Mouse (Mus musculus) spleen, adult 2 months (tissue): Measurements from ENCODE around the gene Tet2. TPM values are rescaled to one million over a fixed set of nuclear protein-coding genes. Genes with fewer than 3 reads are reported as not detected.
"Not testable (repeated sequence)": the region's sequence is repeated elsewhere in the genome, so short reads cannot be mapped to it uniquely, and the experiment has no call there.

Source experiments
- DNase-seq, 2 experiments: peaks; one replicate each; pipeline versions ENCODE4 v3.0.0 to v3.0.0-alpha.2; 2012 to 2021; ENCODE audit warnings: low spot score in 2 of 2, low read depth in 1 of 2
- H3K27ac ChIP-seq: fragments of 200-500 bp; 2 replicates; pipeline ENCODE4 v1.5.1; 2012; ENCODE audit warnings: low read length, inconsistent platforms; ENCODE audit not compliant: insufficient read depth
- H3K27me3 ChIP-seq: fragments of 200-500 bp; 2 replicates; pipeline ENCODE4 v1.6.1; 2012; ENCODE audit warnings: mild to moderate bottlenecking, moderate library complexity, low read length, inconsistent platforms; ENCODE audit not compliant: control insufficient read depth, insufficient read depth
- H3K36me3 ChIP-seq: fragments of 200-500 bp; 2 replicates; pipeline ENCODE4 v1.6.1; 2012; ENCODE audit warnings: mild to moderate bottlenecking, low read length, inconsistent platforms; ENCODE audit not compliant: control insufficient read depth, insufficient read depth
- H3K4me1 ChIP-seq: fragments of 200-500 bp; 2 replicates; pipeline ENCODE4 v1.6.1; 2011; ENCODE audit warnings: inconsistent platforms; ENCODE audit not compliant: control insufficient read depth, insufficient read depth, insufficient read length
- H3K4me3 ChIP-seq: fragments of 200-500 bp; 2 replicates; pipeline ENCODE4 v1.5.1; 2011; ENCODE audit warnings: mild to moderate bottlenecking, inconsistent platforms; ENCODE audit not compliant: insufficient read depth, insufficient read length; ENCODE audit errors: extremely low read depth
- CTCF ChIP-seq: fragments of 200-500 bp; IDR thresholded peaks from 2 replicates; pipeline ENCODE4 v1.5.1; 2011; ENCODE audit warnings: mild to moderate bottlenecking, inconsistent platforms; ENCODE audit not compliant: insufficient read depth, insufficient read length, insufficient replicate concordance; ENCODE audit errors: extremely low read depth
- POLR2A ChIP-seq: fragments of 200-500 bp; IDR thresholded peaks from 2 replicates; pipeline ENCODE4 v1.6.1; 2011; ENCODE audit warnings: low read depth, low read length, inconsistent platforms
- WGBS: fragments of 180-500 bp; shearing (Covaris S2); methylation state at CpG from one replicate; pipeline ENCODE4 v1.1.7; 2018; 5-methylcytosine and 5-hydroxymethylcytosine counted together
- polyA plus RNA-seq: library from polyadenylated mRNA; depleted of rRNA; stranded (reverse); fragments of >200 nt; gene quantifications from 2 replicates; pipeline ENCODE4 v1.2.3, GENCODE M21; 2012; rRNA removed

Gene Tet2
- 10.5 and 13.1 TPM in 2 replicates for polyA plus RNA-seq

- Histone ChIP-seq H3K4me3 (peak within 1 kb of the TSS; percentile 99), H3K27me3 (no peaks in the 10 kb centered on the region), H3K4me1 (peaks cover 5% of the 10 kb centered on the region), H3K27ac (peak within 1 kb of the TSS; percentile 88), H3K36me3 (no peaks in the 10 kb centered on the region)
- WGBS, result 2% methylated on average over 71 of the region's 73 CpGs
- no peak for TF ChIP-seq POLR2A
- DNase-seq, result peak; percentile 29 to 45
Measured at GRCm38 (mm10) chr3:133544551-133545303, at the start of gene Tet2. Gene Tet2 (minus strand): TSS chr3:133545139.

- H3K27me3 ChIP-seq, H3K4me1 ChIP-seq, DNase-seq, H3K36me3 ChIP-seq, H3K4me3 ChIP-seq, H3K27ac ChIP-seq: not testable (repeated sequence)
- 83% methylated on average over 2 of the region's 2 CpGs for WGBS
Measured at GRCm38 (mm10) chr3:133592995-133593394, 48.1 kb upstream of the Tet2 start.

- H3K4me3 ChIP-seq, result no peak overlapping the region
- H3K27ac ChIP-seq, result no peak overlapping the region
- no peak for TF ChIP-seq POLR2A
- no peak for TF ChIP-seq CTCF
- H3K27me3 ChIP-seq, result no peaks in the 10 kb centered on the region
- DNase-seq, result no peak
- no peaks in the 10 kb centered on the region for H3K36me3 ChIP-seq
- WGBS, result 89% methylated on average over 7 of the region's 7 CpGs
- no peaks in the 10 kb centered on the region for H3K4me1 ChIP-seq
Measured at GRCm38 (mm10) chr3:133590506-133591152, 45.7 kb upstream of the Tet2 start.

- Histone ChIP-seq H3K27ac (no peak overlapping the region), H3K36me3 (no peaks in the 10 kb centered on the region), H3K4me1 (peaks cover 10% of the 10 kb centered on the region), H3K27me3 (no peaks in the 10 kb centered on the region), H3K4me3 (no peak overlapping the region)
- WGBS, result 81% methylated on average over 2 of the region's 2 CpGs
- TF ChIP-seq CTCF, result no peak
- no peak for TF ChIP-seq POLR2A
- no peak for DNase-seq
Measured at GRCm38 (mm10) chr3:133585010-133585409, 40.1 kb upstream of the Tet2 start.

GRCm38 (mm10) chr3:133583411-133584025 lies 38.6 kb upstream of the Tet2 start:
- Histone ChIP-seq H3K36me3 (no peaks in the 10 kb centered on the region), H3K27me3 (no peaks in the 10 kb centered on the region), H3K4me3 (no peak overlapping the region), H3K4me1 (peaks cover 13% of the 10 kb centered on the region), H3K27ac (peak overlapping the region; percentile 57)
- 28% methylated on average over 9 of the region's 9 CpGs for WGBS
- TF ChIP-seq CTCF, result no peak
- TF ChIP-seq POLR2A, result no peak
- peak in 1 of 2 experiments; percentile 5 for DNase-seq

- H3K4me3 ChIP-seq, result no peak overlapping the region
- no peak for TF ChIP-seq POLR2A
- TF ChIP-seq CTCF, result no peak
- H3K27me3 ChIP-seq, result no peaks in the 10 kb centered on the region
- H3K27ac ChIP-seq, result peak overlapping the region; percentile 59; the same call in 1 of the 2 replicates
- DNase-seq, result peak; percentile 34 to 83
- H3K4me1 ChIP-seq, result peaks cover 13% of the 10 kb centered on the region
- WGBS, result 3% methylated on average over 4 of the region's 4 CpGs
- H3K36me3 ChIP-seq, result no peaks in the 10 kb centered on the region
Measured at GRCm38 (mm10) chr3:133582969-133583368, 38.0 kb upstream of the Tet2 start.

- no peak overlapping the region for H3K4me3 ChIP-seq
- peaks cover 13% of the 10 kb centered on the region for H3K4me1 ChIP-seq
- no peaks in the 10 kb centered on the region for H3K36me3 ChIP-seq
- no peak overlapping the region for H3K27ac ChIP-seq
- 69% methylated on average over 5 of the region's 5 CpGs for WGBS
- TF ChIP-seq POLR2A (no peak), CTCF (no peak)
- H3K27me3 ChIP-seq, result no peaks in the 10 kb centered on the region
- no peak for DNase-seq
Measured at GRCm38 (mm10) chr3:133582096-133582495, 37.2 kb upstream of the Tet2 start.
